Mouse (Mus musculus): Measurements from ENCODE around the gene Arhgef3. TPM values are rescaled to one million over a fixed set of nuclear protein-coding genes. Genes with fewer than 3 reads are reported as not detected.

The Arhgef3 gene
- polyA plus RNA-seq, 2 experiments: 2.6 to 5.4 TPM

- H3K36me3 ChIP-seq (replicated peaks; ENCODE audit: control insufficient read depth, insufficient read depth, low read depth): no peaks in the 10 kb centered on the region
- WGBS (ENCODE audit: insufficient replicate concordance): 60% methylated on average over 8 of the region's 8 CpGs
- TF ChIP-seq CTCF (IDR thresholded peaks at IDR 0.05; ENCODE audit: low read depth) (no peak), EP300 (IDR thresholded peaks at IDR 0.05; ENCODE audit: low read depth) (no peak)
- DNase-seq (ENCODE audit: low read depth in 3 of 3, low spot score in 3 of 3) (no peak), ATAC-seq (ENCODE audit: insufficient read depth) (no peak)
- H3K27ac ChIP-seq: no peak overlapping the region
- H3K4me2 ChIP-seq (ENCODE audit: low read depth): no peak overlapping the region
- no peaks in the 10 kb centered on the region for H3K27me3 ChIP-seq (ENCODE audit: control insufficient read depth, insufficient read depth, low read length)
- H3K4me3 ChIP-seq (ENCODE audit: insufficient read depth in 1 of 2, low read depth in 2 of 2, low read length in 2 of 2): no peak overlapping the region
- H3K4me1 ChIP-seq (replicated peaks; ENCODE audit: control insufficient read depth in 2 of 2, insufficient read depth in 2 of 2, low read length in 1 of 2): peaks cover 0 to 12% of the 10 kb centered on the region in 2 experiments; a peak in 2 of 4 replicates
- no peak overlapping the region for H3K9ac ChIP-seq (replicated peaks)
- no peaks in the 10 kb centered on the region for H3K9me3 ChIP-seq (ENCODE audit: control insufficient read depth, low read length)
Measured at GRCm38 (mm10) chr14:27231506-27231905, 116.8 kb downstream of the Arhgef3 start.

- no peak for TF ChIP-seq CTCF (IDR thresholded peaks at IDR 0.05; ENCODE audit: low read depth)
- no peak for TF ChIP-seq EP300 (IDR thresholded peaks at IDR 0.05; ENCODE audit: low read depth)
Measured at GRCm38 (mm10) chr14:27231974-27232780, 117.5 kb downstream of the Arhgef3 start.

GRCm38 (mm10) chr14:27233056-27233455 is 118.4 kb downstream of the Arhgef3 start:
- no peak for TF ChIP-seq CTCF (IDR thresholded peaks at IDR 0.05; ENCODE audit: low read depth)
- TF ChIP-seq EP300 (IDR thresholded peaks at IDR 0.05; ENCODE audit: low read depth): no peak
- Histone ChIP-seq H3K9me3 (ENCODE audit: control insufficient read depth, low read length) (no peaks in the 10 kb centered on the region), H3K27me3 (ENCODE audit: control insufficient read depth, insufficient read depth, low read length) (no peaks in the 10 kb centered on the region), H3K4me3 (ENCODE audit: insufficient read depth in 1 of 2, low read depth in 2 of 2, low read length in 2 of 2) (no peak overlapping the region), H3K9ac (replicated peaks) (no peak overlapping the region), H3K4me1 (replicated peaks; ENCODE audit: control insufficient read depth in 2 of 2, insufficient read depth in 2 of 2, low read length in 1 of 2) (peaks cover 0 to 13% of the 10 kb centered on the region in 2 experiments; a peak in 2 of 4 replicates), H3K4me2 (ENCODE audit: low read depth) (no peak overlapping the region), H3K27ac (no peak overlapping the region), H3K36me3 (replicated peaks; ENCODE audit: control insufficient read depth, insufficient read depth, low read depth) (no peaks in the 10 kb centered on the region)
- ATAC-seq (ENCODE audit: insufficient read depth) (no peak), DNase-seq (ENCODE audit: low read depth in 3 of 3, low spot score in 3 of 3) (no peak)
- 65% methylated on average over 7 of the region's 7 CpGs for WGBS (ENCODE audit: insufficient replicate concordance)

More at GRCm38 (mm10) chr14:27231974-27232780, 117.5 kb downstream of the Arhgef3 start:
- 60% methylated on average over 25 of the region's 25 CpGs for WGBS (ENCODE audit: insufficient replicate concordance)
- no peaks in the 10 kb centered on the region for H3K36me3 ChIP-seq (replicated peaks; ENCODE audit: control insufficient read depth, insufficient read depth, low read depth)
- H3K27me3 ChIP-seq (ENCODE audit: control insufficient read depth, insufficient read depth, low read length): no peaks in the 10 kb centered on the region
- no peak overlapping the region for H3K4me2 ChIP-seq (ENCODE audit: low read depth)
- H3K9me3 ChIP-seq (ENCODE audit: control insufficient read depth, low read length): no peaks in the 10 kb centered on the region
- H3K27ac ChIP-seq: no peak overlapping the region
- H3K9ac ChIP-seq (replicated peaks): no peak overlapping the region
- H3K4me1 ChIP-seq (replicated peaks; ENCODE audit: control insufficient read depth in 2 of 2, insufficient read depth in 2 of 2, low read length in 1 of 2): peaks cover 0 to 12% of the 10 kb centered on the region in 2 experiments; a peak in 2 of 4 replicates
- ATAC-seq (ENCODE audit: insufficient read depth): no peak
- no peak overlapping the region for H3K4me3 ChIP-seq (ENCODE audit: insufficient read depth in 1 of 2, low read depth in 2 of 2, low read length in 2 of 2)
- DNase-seq (ENCODE audit: low read depth in 3 of 3, low spot score in 3 of 3): no peak

GRCm38 (mm10) chr14:27233656-27234055 is 119.0 kb downstream of the Arhgef3 start:
- H3K4me3 ChIP-seq (ENCODE audit: insufficient read depth in 1 of 2, low read depth in 2 of 2, low read length in 2 of 2): no peak overlapping the region
- 39% methylated on average over 2 of the region's 2 CpGs for WGBS (ENCODE audit: insufficient replicate concordance)
- TF ChIP-seq CTCF (IDR thresholded peaks at IDR 0.05; ENCODE audit: low read depth): no peak
- no peak for TF ChIP-seq EP300 (IDR thresholded peaks at IDR 0.05; ENCODE audit: low read depth)
- H3K27me3 ChIP-seq (ENCODE audit: control insufficient read depth, insufficient read depth, low read length): no peaks in the 10 kb centered on the region
- peaks cover 0 to 16% of the 10 kb centered on the region in 2 experiments; a peak in 2 of 4 replicates for H3K4me1 ChIP-seq (replicated peaks; ENCODE audit: control insufficient read depth in 2 of 2, insufficient read depth in 2 of 2, low read length in 1 of 2)
- H3K4me2 ChIP-seq (ENCODE audit: low read depth): no peak overlapping the region
- no peak overlapping the region for H3K27ac ChIP-seq
- DNase-seq (ENCODE audit: low read depth in 3 of 3, low spot score in 3 of 3): no peak
- ATAC-seq (ENCODE audit: insufficient read depth): no peak
- no peaks in the 10 kb centered on the region for H3K9me3 ChIP-seq (ENCODE audit: control insufficient read depth, low read length)
- H3K36me3 ChIP-seq (replicated peaks; ENCODE audit: control insufficient read depth, insufficient read depth, low read depth): no peaks in the 10 kb centered on the region
- no peak overlapping the region for H3K9ac ChIP-seq (replicated peaks)

GRCm38 (mm10) chr14:27234270-27234840 is 119.7 kb downstream of the Arhgef3 start:
- 32% methylated on average over 4 of the region's 4 CpGs for WGBS (ENCODE audit: insufficient replicate concordance)
- Histone ChIP-seq H3K4me1 (replicated peaks; ENCODE audit: control insufficient read depth in 2 of 2, insufficient read depth in 2 of 2, low read length in 1 of 2) (peaks cover 0 to 16% of the 10 kb centered on the region in 2 experiments; a peak in 2 of 4 replicates), H3K27ac (no peak overlapping the region), H3K36me3 (replicated peaks; ENCODE audit: control insufficient read depth, insufficient read depth, low read depth) (no peaks in the 10 kb centered on the region), H3K27me3 (ENCODE audit: control insufficient read depth, insufficient read depth, low read length) (no peaks in the 10 kb centered on the region), H3K4me3 (ENCODE audit: insufficient read depth in 1 of 2, low read depth in 2 of 2, low read length in 2 of 2) (no peak overlapping the region), H3K9ac (replicated peaks) (no peak overlapping the region), H3K4me2 (ENCODE audit: low read depth) (no peak overlapping the region), H3K9me3 (ENCODE audit: control insufficient read depth, low read length) (no peaks in the 10 kb centered on the region)
- DNase-seq (ENCODE audit: low read depth in 3 of 3, low spot score in 3 of 3): no peak
- ATAC-seq (ENCODE audit: insufficient read depth): no peak
- TF ChIP-seq CTCF (IDR thresholded peaks at IDR 0.05; ENCODE audit: low read depth): no peak
- TF ChIP-seq EP300 (IDR thresholded peaks at IDR 0.05; ENCODE audit: low read depth): no peak
